Mouse (Mus musculus) myocyte (in vitro differentiated cells): ENCODE data around the gene Txndc9.

Experiments
- POLR2A ChIP-seq: IDR thresholded peaks from one replicate; pipeline ENCODE4 v1.6.1; 2011; ENCODE audit warnings: low read depth, mild to moderate bottlenecking, control low read depth, moderate library complexity; ENCODE audit not compliant: insufficient read length
- POLR2AphosphoS2 ChIP-seq: IDR thresholded peaks from one replicate; pipeline ENCODE4 v1.6.1; 2011; ENCODE audit warnings: low read depth, control low read depth; ENCODE audit not compliant: insufficient read length
- USF1 ChIP-seq: IDR thresholded peaks from one replicate; pipeline ENCODE4 v1.6.1; 2011; ENCODE audit warnings: low read depth, mild to moderate bottlenecking, control low read depth, moderate library complexity

- TF ChIP-seq POLR2AphosphoS2 = no peak
- no peak for TF ChIP-seq POLR2A
- no peak for TF ChIP-seq USF1
These were observed 1.9 kb upstream of the Txndc9 start for GRCm38 (mm10) chr1:37999552-37999951.
